Mouse (Mus musculus): ENCODE measurements around the gene C1qtnf4.

GRCm38 (mm10) chr2:90871180-90871961 is 14.3 kb upstream of the C1qtnf4 start:
- TF ChIP-seq CTCF (IDR thresholded peaks at IDR 0.05; ENCODE audit: borderline replicate concordance, control insufficient read depth, extremely low read depth, insufficient read depth, low read length, poor library complexity) (no peak), POLR2A (IDR thresholded peaks at IDR 0.05; ENCODE audit: control insufficient read depth, extremely low read depth, insufficient read depth, low read length, poor library complexity) (no peak)

All from thymus, adult 2 months (tissue).